Mouse (Mus musculus) cerebellum, adult 2 months (tissue): ENCODE results near the gene Hoxa4. TPM values are rescaled to one million over a fixed set of nuclear protein-coding genes. Genes with fewer than 3 reads are reported as not detected.
A peak's percentile ranks its signal among the peaks of the same experiment; 100 is the strongest.

Experiments used
- DNase-seq, 2 experiments: peaks; one replicate each; pipeline ENCODE4 v3.0.0; 2021
- H3K27ac ChIP-seq: fragments of 200-500 bp; 2 replicates; pipeline ENCODE4 v1.5.1; 2012; ENCODE audit warnings: low read length, control low read depth, inconsistent platforms; ENCODE audit not compliant: insufficient read depth
- H3K27me3 ChIP-seq: fragments of 200-500 bp; 2 replicates; pipeline ENCODE4 v1.6.1; 2012; ENCODE audit warnings: inconsistent platforms, mild to moderate bottlenecking, low read length, moderate library complexity; ENCODE audit not compliant: control insufficient read depth, insufficient read depth
- H3K4me1 ChIP-seq: fragments of 200-500 bp; 2 replicates; pipeline ENCODE4 v1.6.1; 2011; ENCODE audit warnings: low read length; ENCODE audit not compliant: control insufficient read depth, insufficient read depth
- H3K4me3 ChIP-seq: fragments of 200-500 bp; replicated peaks from 2 replicates; pipeline ENCODE3; 2011; ENCODE audit warnings: mild to moderate bottlenecking, low read depth, low read length, control low read depth; ENCODE audit not compliant: insufficient read depth
- CTCF ChIP-seq: fragments of 200-500 bp; IDR thresholded peaks from 2 replicates; pipeline ENCODE4 v1.5.1; 2011; ENCODE audit warnings: low read depth, mild to moderate bottlenecking, control low read depth, low read length, moderate library complexity, borderline replicate concordance; ENCODE audit not compliant: insufficient read depth
- POLR2A ChIP-seq: fragments of 200-500 bp; IDR thresholded peaks from 2 replicates; pipeline ENCODE4 v1.6.1; 2011; ENCODE audit warnings: low read length, control low read depth, borderline replicate concordance; ENCODE audit not compliant: insufficient read depth
- WGBS: fragments of 180-500 bp; shearing (Covaris S2); methylation state at CpG from one replicate; pipeline ENCODE4 v1.1.7; 2018; 5-methylcytosine and 5-hydroxymethylcytosine counted together
- polyA plus RNA-seq: library from polyadenylated mRNA; depleted of rRNA; stranded (reverse); fragments of >200 nt; gene quantifications from 2 replicates; pipeline ENCODE4 v1.2.3, GENCODE M21; 2012

Gene Hoxa4
- polyA plus RNA-seq, 1 experiment, result 5.1 TPM

GRCm38 (mm10) chr6:52237346-52238154 is 46.0 kb upstream of the Hoxa4 start:
- Histone ChIP-seq H3K4me1 (no peaks in the 10 kb centered on the region), H3K27me3 (peaks cover 14% of the 10 kb centered on the region; the same call in 1 of the 2 replicates), H3K4me3 (no peak overlapping the region), H3K27ac (no peak overlapping the region)
- peak in 1 of 2 experiments; percentile 2 for DNase-seq
- TF ChIP-seq POLR2A, result no peak
- no peak for TF ChIP-seq CTCF
- 13% methylated on average over 10 of the region's 10 CpGs for WGBS

GRCm38 (mm10) chr6:52236806-52237205 is 45.3 kb upstream of the Hoxa4 start:
- DNase-seq, result peak in 1 of 2 experiments; percentile 3
- 12% methylated on average over 3 of the region's 3 CpGs for WGBS
- Histone ChIP-seq H3K4me3 (no peak overlapping the region), H3K27me3 (peaks cover 17% of the 10 kb centered on the region; the same call in 1 of the 2 replicates), H3K4me1 (no peaks in the 10 kb centered on the region), H3K27ac (no peak overlapping the region)
- TF ChIP-seq CTCF, result no peak
- no peak for TF ChIP-seq POLR2A

GRCm38 (mm10) chr6:52235866-52236265 is 44.3 kb upstream of the Hoxa4 start:
- TF ChIP-seq POLR2A, result no peak
- Histone ChIP-seq H3K4me3 (no peak overlapping the region), H3K4me1 (no peaks in the 10 kb centered on the region), H3K27me3 (peaks cover 18% of the 10 kb centered on the region; the same call in 1 of the 2 replicates), H3K27ac (no peak overlapping the region)
- DNase-seq, result peak in 1 of 2 experiments; percentile 0
- 23% methylated on average over 6 of the region's 6 CpGs for WGBS

- 26% methylated on average over 9 of the region's 9 CpGs for WGBS
- peak in 1 of 2 experiments; percentile 1 for DNase-seq
- Histone ChIP-seq H3K4me1 (no peaks in the 10 kb centered on the region), H3K27me3 (peaks cover 19% of the 10 kb centered on the region; the same call in 1 of the 2 replicates), H3K4me3 (no peak overlapping the region), H3K27ac (no peak overlapping the region)
- TF ChIP-seq CTCF (no peak), POLR2A (no peak)
These were observed 43.7 kb upstream of the Hoxa4 start for GRCm38 (mm10) chr6:52235267-52235666.

- WGBS, result 3% methylated on average over 64 of the region's 68 CpGs
- no peak for TF ChIP-seq CTCF
- no peak for TF ChIP-seq POLR2A
- peak in 1 of 2 experiments; percentile 4 for DNase-seq
- Histone ChIP-seq H3K27me3 (peaks cover 15% of the 10 kb centered on the region; the same call in 1 of the 2 replicates), H3K27ac (no peak overlapping the region), H3K4me1 (no peaks in the 10 kb centered on the region), H3K4me3 (no peak overlapping the region)
These were observed 43.0 kb upstream of the Hoxa4 start for GRCm38 (mm10) chr6:52234428-52235140.

- Histone ChIP-seq H3K4me1 (no peaks in the 10 kb centered on the region), H3K4me3 (no peak overlapping the region), H3K27me3 (peaks cover 15% of the 10 kb centered on the region; the same call in 1 of the 2 replicates), H3K27ac (no peak overlapping the region)
- TF ChIP-seq POLR2A (no peak), CTCF (no peak)
- 1% methylated on average over 70 of the region's 70 CpGs for WGBS
- DNase-seq, result peak in 1 of 2 experiments; percentile 6
These were observed 42.2 kb upstream of the Hoxa4 start for GRCm38 (mm10) chr6:52233546-52234427.

- 2% methylated on average over 23 of the region's 23 CpGs for WGBS
- H3K4me3 ChIP-seq, result no peak overlapping the region
- no peak overlapping the region for H3K27ac ChIP-seq
- DNase-seq, result peak in 1 of 2 experiments; percentile 7
- peaks cover 13% of the 10 kb centered on the region; the same call in 1 of the 2 replicates for H3K27me3 ChIP-seq
- no peaks in the 10 kb centered on the region for H3K4me1 ChIP-seq
- TF ChIP-seq POLR2A, result no peak
- TF ChIP-seq CTCF, result no peak
These were observed 41.5 kb upstream of the Hoxa4 start for GRCm38 (mm10) chr6:52232984-52233545.
